Mouse (Mus musculus): Measurements from ENCODE around the gene Wdr60.

- no peak for TF ChIP-seq GATA2 (IDR thresholded peaks at IDR 0.05; ENCODE audit: borderline replicate concordance, low read depth, low read length)
- no peak for TF ChIP-seq CTCF (IDR thresholded peaks at IDR 0.05; ENCODE audit: low read depth, low read length)
- no peak for TF ChIP-seq POLR2AphosphoS5 (IDR thresholded peaks at IDR 0.05; ENCODE audit: insufficient replicate concordance, low read depth, low read length)
These were observed 7.2 kb downstream of the Wdr60 start for GRCm38 (mm10) chr12:116255636-116256035.
